Mouse (Mus musculus) layer of hippocampus, adult 2 months (tissue): ENCODE results near the gene Atp6v0d1. TPM values are rescaled to one million over a fixed set of nuclear protein-coding genes. Genes with fewer than 3 reads are reported as not detected.
A peak's percentile ranks its signal among the peaks of the same experiment; 100 is the strongest.
"Not testable (repeated sequence)": the region's sequence is repeated elsewhere in the genome, so short reads cannot be mapped to it uniquely, and the experiment has no call there.

Source experiments
- DNase-seq, 2 experiments: peaks; one replicate each; pipeline ENCODE4 v3.0.0; 2022; ENCODE audit warnings: low spot score in 2 of 2
- H3K27ac ChIP-seq: fragments of 200-600 bp; 2 replicates; pipeline ENCODE4 v1.8.1; 2022
- H3K4me3 ChIP-seq: fragments of 200-600 bp; 2 replicates; pipeline ENCODE4 v1.8.1; 2022; ENCODE audit warnings: mild to moderate bottlenecking
- CTCF ChIP-seq: fragments of 200-600 bp; conservative IDR thresholded peaks from 2 replicates; pipeline ENCODE4 v1.8.1; 2022; ENCODE audit warnings: antibody characterized with exemption, mild to moderate bottlenecking, moderate library complexity
- total RNA-seq, 2 experiments: library from RNA; stranded (reverse); gene quantifications; 2 replicates each; pipeline ENCODE4 v1.2.3; 2021

The Atp6v0d1 gene
- total RNA-seq, 2 experiments from 2014 or later, result 278 to 305 TPM

- Histone ChIP-seq H3K4me3 (peak overlapping the region; percentile 72), H3K27ac (peak overlapping the region; percentile 95; the same call in 1 of the 2 replicates)
- TF ChIP-seq CTCF, result peak; percentile 26
- DNase-seq, result not testable (repeated sequence)
Measured at GRCm38 (mm10) chr8:105564573-105565229, 1.1 kb downstream of the Atp6v0d1 start.

GRCm38 (mm10) chr8:105563871-105564270 lies 2.0 kb downstream of the Atp6v0d1 start:
- no peak overlapping the region for H3K27ac ChIP-seq
- DNase-seq, result no peak
- H3K4me3 ChIP-seq, result no peak overlapping the region
- TF ChIP-seq CTCF, result no peak

GRCm38 (mm10) chr8:105562863-105563262 lies 3.0 kb downstream of the Atp6v0d1 start:
- peak overlapping the region; percentile 5; the same call in 1 of the 2 replicates for H3K4me3 ChIP-seq
- no peak overlapping the region for H3K27ac ChIP-seq
- no peak for DNase-seq
- no peak for TF ChIP-seq CTCF

- no peak for TF ChIP-seq CTCF
- H3K27ac ChIP-seq, result no peak overlapping the region
- H3K4me3 ChIP-seq, result no peak overlapping the region
- DNase-seq, result no peak
Measured at GRCm38 (mm10) chr8:105555230-105555629, 10.6 kb downstream of the Atp6v0d1 start.

GRCm38 (mm10) chr8:105554087-105554486 lies 11.8 kb downstream of the Atp6v0d1 start:
- peak; percentile 89 for TF ChIP-seq CTCF
- H3K4me3 ChIP-seq, result no peak overlapping the region
- DNase-seq, result peak; percentile 58 to 72
- H3K27ac ChIP-seq, result no peak overlapping the region

- DNase-seq, result no peak
- TF ChIP-seq CTCF, result no peak
- no peak overlapping the region for H3K27ac ChIP-seq
Measured at GRCm38 (mm10) chr8:105552824-105553223, 13.0 kb downstream of the Atp6v0d1 start.

GRCm38 (mm10) chr8:105552032-105552431 lies 13.8 kb downstream of the Atp6v0d1 start:
- DNase-seq, result no peak
- TF ChIP-seq CTCF, result no peak
- Histone ChIP-seq H3K4me3 (no peak overlapping the region), H3K27ac (no peak overlapping the region)

More at GRCm38 (mm10) chr8:105552824-105553223, 13.0 kb downstream of the Atp6v0d1 start:
- H3K4me3 ChIP-seq, result no peak overlapping the region

GRCm38 (mm10) chr8:105550083-105550482 lies 15.8 kb downstream of the Atp6v0d1 start:
- Histone ChIP-seq H3K4me3 (no peak overlapping the region), H3K27ac (no peak overlapping the region)
- no peak for DNase-seq
- TF ChIP-seq CTCF, result no peak

GRCm38 (mm10) chr8:105549506-105549905 lies 16.3 kb downstream of the Atp6v0d1 start:
- no peak overlapping the region for H3K4me3 ChIP-seq
- H3K27ac ChIP-seq, result no peak overlapping the region
- no peak for DNase-seq
- no peak for TF ChIP-seq CTCF

GRCm38 (mm10) chr8:105546384-105547350 lies 19.2 kb downstream of the Atp6v0d1 start:
- H3K4me3 ChIP-seq, result no peak overlapping the region
- no peak for TF ChIP-seq CTCF
- no peak overlapping the region for H3K27ac ChIP-seq
- DNase-seq, result no peak

- H3K27ac ChIP-seq, result peak overlapping the region; percentile 49; the same call in 1 of the 2 replicates
- DNase-seq, result peak in 1 of 2 experiments; percentile 26
Measured at GRCm38 (mm10) chr8:105545249-105545648, 20.6 kb downstream of the Atp6v0d1 start.

GRCm38 (mm10) chr8:105544544-105545205 lies 21.2 kb downstream of the Atp6v0d1 start:
- TF ChIP-seq CTCF, result no peak
- Histone ChIP-seq H3K4me3 (no peak overlapping the region), H3K27ac (peak overlapping the region; percentile 49)
- no peak for DNase-seq

More at GRCm38 (mm10) chr8:105545249-105545648, 20.6 kb downstream of the Atp6v0d1 start:
- H3K4me3 ChIP-seq, result no peak overlapping the region
- no peak for TF ChIP-seq CTCF
